Mouse (Mus musculus) telencephalon, adult 2 months (tissue): ENCODE data around the gene Atf7.

Source experiments
- DNase-seq: peaks from one replicate; pipeline ENCODE4 v3.0.0-alpha.2; 2011; ENCODE audit warnings: low read depth, low spot score

The Atf7 gene

GRCm38 (mm10) chr15:102516293-102516692, 109.0 kb downstream of the Atf7 start:
- DNase-seq = no peak

- no peak for DNase-seq
These were observed 109.5 kb downstream of the Atf7 start for GRCm38 (mm10) chr15:102515791-102516190.

GRCm38 (mm10) chr15:102515261-102515660, 110.0 kb downstream of the Atf7 start:
- no peak for DNase-seq

GRCm38 (mm10) chr15:102513004-102513403, 112.3 kb downstream of the Atf7 start:
- no peak for DNase-seq

GRCm38 (mm10) chr15:102512471-102512870, 112.8 kb downstream of the Atf7 start:
- no peak for DNase-seq

- DNase-seq = no peak
These were observed 113.3 kb downstream of the Atf7 start for GRCm38 (mm10) chr15:102512010-102512409.

- no peak for DNase-seq
These were observed 113.9 kb downstream of the Atf7 start for GRCm38 (mm10) chr15:102511285-102511833.

GRCm38 (mm10) chr15:102510590-102511284, 114.5 kb downstream of the Atf7 start:
- peak; percentile 74 for DNase-seq

GRCm38 (mm10) chr15:102510110-102510509, 115.2 kb downstream of the Atf7 start:
- no peak for DNase-seq

GRCm38 (mm10) chr15:102508336-102508735, 116.9 kb downstream of the Atf7 start:
- no peak for DNase-seq

- DNase-seq = no peak
These were observed 117.7 kb downstream of the Atf7 start for GRCm38 (mm10) chr15:102507561-102507960.

GRCm38 (mm10) chr15:102506864-102507263, 118.4 kb downstream of the Atf7 start:
- no peak for DNase-seq

- no peak for DNase-seq
These were observed 118.8 kb downstream of the Atf7 start for GRCm38 (mm10) chr15:102506464-102506830.

GRCm38 (mm10) chr15:102505770-102506463, 119.3 kb downstream of the Atf7 start:
- no peak for DNase-seq

- no peak for DNase-seq
These were observed 120.0 kb downstream of the Atf7 start for GRCm38 (mm10) chr15:102505073-102505769.

- no peak for DNase-seq
These were observed 121.1 kb downstream of the Atf7 start for GRCm38 (mm10) chr15:102503924-102504782.

GRCm38 (mm10) chr15:102503447-102503846, 121.8 kb downstream of the Atf7 start, which contains the start of gene Gm10337:
Gene Gm10337 (plus strand): TSS chr15:102503722.
- no peak for DNase-seq

GRCm38 (mm10) chr15:102502254-102502840, 122.9 kb downstream of the Atf7 start:
- DNase-seq = no peak

- DNase-seq = no peak
These were observed 124.0 kb downstream of the Atf7 start for GRCm38 (mm10) chr15:102501084-102501814.

GRCm38 (mm10) chr15:102500479-102500878, 124.8 kb downstream of the Atf7 start:
- DNase-seq = no peak
